Mouse (Mus musculus): ENCODE results near the gene Wnk4. TPM values are rescaled to one million over a fixed set of nuclear protein-coding genes. Genes with fewer than 3 reads are reported as not detected.

Gene Wnk4
- polyA plus RNA-seq, 1 experiment from 2014 or later, result 13.7 TPM

- no peak for ATAC-seq (replicated peaks; ENCODE audit: insufficient number of reproducible peaks, low FRiP score, low TSS enrichment)
- H3K9ac ChIP-seq (ENCODE audit: low read depth, low read length), result no peak overlapping the region
- no peaks in the 10 kb centered on the region for H3K27me3 ChIP-seq (ENCODE audit: control insufficient read depth, insufficient read depth, low read length)
- no peak overlapping the region for H3K27ac ChIP-seq (ENCODE audit: low read depth, low read length)
- H3K4me3 ChIP-seq (ENCODE audit: low read depth, low read length), result no peak overlapping the region
- H3K4me2 ChIP-seq, result no peak overlapping the region
- no peaks in the 10 kb centered on the region for H3K4me1 ChIP-seq (ENCODE audit: control insufficient read depth, insufficient read depth, low read length)
- no peaks in the 10 kb centered on the region for H3K9me3 ChIP-seq (replicated peaks; ENCODE audit: control insufficient read depth, low read length)
- H3K36me3 ChIP-seq (ENCODE audit: control insufficient read depth, insufficient read depth, low read length), result peaks cover 19% of the 10 kb centered on the region
- 82% methylated on average over 9 of the region's 9 CpGs for WGBS (ENCODE audit: insufficient replicate concordance)
These were observed 26.9 kb downstream of the Wnk4 start for GRCm38 (mm10) chr11:101287306-101287705.

DNA sequence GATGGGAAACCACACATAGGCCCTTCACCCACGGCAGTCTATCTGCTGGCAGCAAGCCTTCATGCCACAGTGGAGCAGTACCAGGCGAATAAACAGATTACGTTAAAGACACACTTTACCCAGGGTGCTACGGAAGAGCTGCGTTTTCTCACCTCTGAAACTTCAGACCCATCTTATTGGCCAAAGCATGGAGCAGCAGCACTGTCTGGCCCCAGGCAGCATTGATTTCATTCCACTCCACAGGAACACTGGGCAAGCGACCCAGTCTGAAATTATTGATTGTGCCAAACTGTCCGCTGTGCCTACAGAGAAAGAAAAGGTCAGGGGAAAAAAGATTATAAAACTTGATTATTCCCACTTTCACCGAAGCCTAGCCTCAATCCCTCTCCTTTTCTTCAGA is 30.9 kb downstream of the Wnk4 start:
- Histone ChIP-seq H3K4me2 (no peak overlapping the region), H3K27ac (ENCODE audit: low read depth, low read length) (no peak overlapping the region), H3K27me3 (ENCODE audit: control insufficient read depth, insufficient read depth, low read length) (no peaks in the 10 kb centered on the region), H3K9ac (ENCODE audit: low read depth, low read length) (no peak overlapping the region), H3K9me3 (replicated peaks; ENCODE audit: control insufficient read depth, low read length) (no peaks in the 10 kb centered on the region), H3K4me1 (ENCODE audit: control insufficient read depth, insufficient read depth, low read length) (no peaks in the 10 kb centered on the region), H3K36me3 (ENCODE audit: control insufficient read depth, insufficient read depth, low read length) (peaks cover 25% of the 10 kb centered on the region), H3K4me3 (ENCODE audit: low read depth, low read length) (no peak overlapping the region)
- ATAC-seq (replicated peaks; ENCODE audit: insufficient number of reproducible peaks, low FRiP score, low TSS enrichment), result no peak
- 92% methylated on average over 8 of the region's 8 CpGs for WGBS (ENCODE audit: insufficient replicate concordance)

GRCm38 (mm10) chr11:101295191-101295590 is 34.8 kb downstream of the Wnk4 start:
- Histone ChIP-seq H3K36me3 (ENCODE audit: control insufficient read depth, insufficient read depth, low read length) (peaks cover 20% of the 10 kb centered on the region), H3K27ac (ENCODE audit: low read depth, low read length) (no peak overlapping the region), H3K9ac (ENCODE audit: low read depth, low read length) (no peak overlapping the region), H3K4me1 (ENCODE audit: control insufficient read depth, insufficient read depth, low read length) (no peaks in the 10 kb centered on the region), H3K9me3 (replicated peaks; ENCODE audit: control insufficient read depth, low read length) (no peaks in the 10 kb centered on the region), H3K27me3 (ENCODE audit: control insufficient read depth, insufficient read depth, low read length) (no peaks in the 10 kb centered on the region), H3K4me2 (no peak overlapping the region), H3K4me3 (ENCODE audit: low read depth, low read length) (no peak overlapping the region)
- 89% methylated on average over 8 of the region's 8 CpGs for whole genome bisulfite sequencing (ENCODE audit: insufficient replicate concordance)
- no peak for ATAC-seq (replicated peaks; ENCODE audit: insufficient number of reproducible peaks, low FRiP score, low TSS enrichment)

- H3K4me3 ChIP-seq (ENCODE audit: low read depth, low read length), result peak overlapping the region; percentile 96
- no peak overlapping the region for H3K27ac ChIP-seq (ENCODE audit: low read depth, low read length)
- H3K4me1 ChIP-seq (ENCODE audit: control insufficient read depth, insufficient read depth, low read length), result peaks cover 13% of the 10 kb centered on the region
- peak overlapping the region; percentile 86 for H3K9ac ChIP-seq (ENCODE audit: low read depth, low read length)
- peaks cover 6% of the 10 kb centered on the region for H3K36me3 ChIP-seq (ENCODE audit: control insufficient read depth, insufficient read depth, low read length)
- peak overlapping the region; percentile 99 for H3K4me2 ChIP-seq
- H3K27me3 ChIP-seq (ENCODE audit: control insufficient read depth, insufficient read depth, low read length), result no peaks in the 10 kb centered on the region
- ATAC-seq (replicated peaks; ENCODE audit: insufficient number of reproducible peaks, low FRiP score, low TSS enrichment), result no peak
- 59% methylated on average over 7 of the region's 7 CpGs for WGBS (ENCODE audit: insufficient replicate concordance)
- H3K9me3 ChIP-seq (replicated peaks; ENCODE audit: control insufficient read depth, low read length), result no peaks in the 10 kb centered on the region
These were observed 40.5 kb downstream of the Wnk4 start for GRCm38 (mm10) chr11:101300881-101301280.

DNA sequence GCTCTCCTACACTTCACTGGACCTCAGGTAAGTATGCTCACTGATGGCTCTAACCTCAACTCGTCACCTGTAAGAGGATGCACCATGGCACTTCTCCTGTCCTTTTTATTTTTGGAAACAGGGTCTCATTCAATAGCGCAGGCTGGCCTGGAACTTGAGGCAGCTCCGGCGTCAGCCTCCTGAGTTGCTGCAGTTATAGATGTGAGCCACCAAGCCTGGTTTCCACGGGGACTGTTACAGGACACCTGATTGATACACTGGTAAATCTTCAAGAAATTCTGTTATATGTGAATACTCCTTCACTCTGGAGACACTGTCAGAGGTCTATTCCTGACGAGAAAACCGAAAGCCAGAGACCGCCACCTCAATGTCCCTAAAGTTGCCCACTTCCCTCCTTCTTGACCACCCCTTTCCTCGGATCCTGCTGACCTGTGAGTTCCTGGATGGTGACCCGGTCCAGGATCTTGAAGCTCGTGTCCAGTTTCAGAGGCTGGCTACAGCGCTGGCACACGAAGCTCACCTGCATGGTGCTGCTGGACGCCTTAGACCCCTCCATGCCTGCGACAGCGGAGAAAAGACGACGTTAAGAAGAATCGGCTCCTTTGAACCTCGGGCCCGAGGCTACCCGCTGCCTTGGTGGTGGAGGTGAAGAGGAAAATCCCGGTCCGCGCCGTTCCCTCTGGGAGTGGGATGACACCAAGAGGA is 41.1 kb downstream of the Wnk4 start:
- H3K27ac ChIP-seq (ENCODE audit: low read depth, low read length), result peak overlapping the region; percentile 35; the same call in 1 of the 2 replicates
- peak overlapping the region; percentile 86 for H3K9ac ChIP-seq (ENCODE audit: low read depth, low read length)
- H3K4me1 ChIP-seq (ENCODE audit: control insufficient read depth, insufficient read depth, low read length), result peaks cover 13% of the 10 kb centered on the region
- no peaks in the 10 kb centered on the region for H3K9me3 ChIP-seq (replicated peaks; ENCODE audit: control insufficient read depth, low read length)
- peaks cover 6% of the 10 kb centered on the region for H3K36me3 ChIP-seq (ENCODE audit: control insufficient read depth, insufficient read depth, low read length)
- peak; percentile 35; the same call in 1 of the 2 replicates for ATAC-seq (replicated peaks; ENCODE audit: insufficient number of reproducible peaks, low FRiP score, low TSS enrichment)
- no peaks in the 10 kb centered on the region for H3K27me3 ChIP-seq (ENCODE audit: control insufficient read depth, insufficient read depth, low read length)
- WGBS (ENCODE audit: insufficient replicate concordance), result 11% methylated on average over 26 of the region's 26 CpGs
- H3K4me3 ChIP-seq (ENCODE audit: low read depth, low read length), result peak overlapping the region; percentile 96
- peak overlapping the region; percentile 99 for H3K4me2 ChIP-seq

- Histone ChIP-seq H3K27me3 (ENCODE audit: control insufficient read depth, insufficient read depth, low read length) (no peaks in the 10 kb centered on the region), H3K4me1 (ENCODE audit: control insufficient read depth, insufficient read depth, low read length) (peaks cover 13% of the 10 kb centered on the region), H3K36me3 (ENCODE audit: control insufficient read depth, insufficient read depth, low read length) (peaks cover 6% of the 10 kb centered on the region), H3K27ac (ENCODE audit: low read depth, low read length) (peak within 1 kb of the TSS; percentile 35; the same call in 1 of the 2 replicates), H3K9me3 (replicated peaks; ENCODE audit: control insufficient read depth, low read length) (no peaks in the 10 kb centered on the region), H3K4me3 (ENCODE audit: low read depth, low read length) (peak within 1 kb of the TSS; percentile 96), H3K4me2 (peak within 1 kb of the TSS; percentile 99), H3K9ac (ENCODE audit: low read depth, low read length) (peak within 1 kb of the TSS; percentile 86)
- WGBS (ENCODE audit: insufficient replicate concordance), result 7% methylated on average over 39 of the region's 39 CpGs
- ATAC-seq (replicated peaks; ENCODE audit: insufficient number of reproducible peaks, low FRiP score, low TSS enrichment), result peak; percentile 88
These were observed 41.8 kb downstream of the Wnk4 start, which contains the start of gene Becn1 for GRCm38 (mm10) chr11:101302004-101302798. TSS of gene Becn1 (minus strand) at chr11:101302286.

DNA sequence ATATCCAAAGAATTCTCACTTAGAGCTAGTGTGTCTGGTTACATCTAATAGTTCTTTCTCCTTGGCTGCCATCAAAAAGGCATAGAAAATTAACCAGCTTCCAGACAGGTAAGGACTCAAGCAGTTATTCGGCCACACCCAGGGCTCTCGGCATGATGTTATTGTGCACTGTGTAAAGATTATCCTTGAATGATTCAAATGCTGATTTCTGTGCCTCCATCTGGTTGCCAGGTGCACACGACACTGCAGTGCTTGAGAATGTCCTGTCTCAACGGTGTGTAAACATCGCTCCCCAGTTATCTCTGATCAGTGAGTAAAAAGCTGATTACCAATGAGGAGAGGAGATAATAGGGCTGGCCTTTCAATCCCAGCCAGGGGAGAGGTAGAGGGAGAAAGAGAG is 47.4 kb downstream of the Wnk4 start:
- no peaks in the 10 kb centered on the region for H3K9me3 ChIP-seq (replicated peaks; ENCODE audit: control insufficient read depth, low read length)
- H3K4me3 ChIP-seq (ENCODE audit: low read depth, low read length), result no peak overlapping the region
- no peak for ATAC-seq (replicated peaks; ENCODE audit: insufficient number of reproducible peaks, low FRiP score, low TSS enrichment)
- H3K27ac ChIP-seq (ENCODE audit: low read depth, low read length), result no peak overlapping the region
- no peaks in the 10 kb centered on the region for H3K4me1 ChIP-seq (ENCODE audit: control insufficient read depth, insufficient read depth, low read length)
- H3K27me3 ChIP-seq (ENCODE audit: control insufficient read depth, insufficient read depth, low read length), result no peaks in the 10 kb centered on the region
- no peak overlapping the region for H3K4me2 ChIP-seq
- WGBS (ENCODE audit: insufficient replicate concordance), result 21% methylated on average over 5 of the region's 5 CpGs
- no peaks in the 10 kb centered on the region for H3K36me3 ChIP-seq (ENCODE audit: control insufficient read depth, insufficient read depth, low read length)
- no peak overlapping the region for H3K9ac ChIP-seq (ENCODE audit: low read depth, low read length)

- no peak for ATAC-seq (replicated peaks; ENCODE audit: insufficient number of reproducible peaks, low FRiP score, low TSS enrichment)
- Histone ChIP-seq H3K4me2 (no peak overlapping the region), H3K9ac (ENCODE audit: low read depth, low read length) (no peak overlapping the region), H3K4me1 (ENCODE audit: control insufficient read depth, insufficient read depth, low read length) (no peaks in the 10 kb centered on the region), H3K9me3 (replicated peaks; ENCODE audit: control insufficient read depth, low read length) (no peaks in the 10 kb centered on the region), H3K4me3 (ENCODE audit: low read depth, low read length) (no peak overlapping the region), H3K27ac (ENCODE audit: low read depth, low read length) (no peak overlapping the region), H3K36me3 (ENCODE audit: control insufficient read depth, insufficient read depth, low read length) (no peaks in the 10 kb centered on the region), H3K27me3 (ENCODE audit: control insufficient read depth, insufficient read depth, low read length) (no peaks in the 10 kb centered on the region)
- 81% methylated on average over 3 of the region's 3 CpGs for WGBS (ENCODE audit: insufficient replicate concordance)
These were observed 50.7 kb downstream of the Wnk4 start for GRCm38 (mm10) chr11:101311083-101311482.
